Mouse (Mus musculus) hindbrain, embryonic 11.5 days (tissue): ENCODE measurements around the gene Kptn. TPM values are rescaled to one million over a fixed set of nuclear protein-coding genes. Genes with fewer than 3 reads are reported as not detected.

Experiments
- ATAC-seq: fragments of 200-750 bp; cut with Nextera tagmentation; 2 replicates; pipeline ENCODE4 v1.8.0; 2017; ENCODE audit warnings: mild to moderate bottlenecking, moderate TSS enrichment, moderate library complexity; ENCODE audit not compliant: low FRiP score
- DNase-seq: peaks from one replicate; pipeline ENCODE4 v3.0.0-alpha.2; 2015; ENCODE audit warnings: low spot score
- H3K27ac ChIP-seq: fragments of 300-500 bp; sonication (generic); 2 replicates; pipeline ENCODE4 v1.5.1; 2014; ENCODE audit warnings: mild to moderate bottlenecking, low read depth, low read length
- H3K27me3 ChIP-seq: fragments of 300-500 bp; sonication (generic); 2 replicates; pipeline ENCODE4 v1.6.1; 2014; ENCODE audit warnings: mild to moderate bottlenecking, low read length, moderate library complexity, mixed read lengths; ENCODE audit not compliant: control insufficient read depth, insufficient read depth
- H3K36me3 ChIP-seq: fragments of 300-500 bp; sonication (generic); 2 replicates; pipeline ENCODE4 v1.6.1; 2014; ENCODE audit warnings: mild to moderate bottlenecking, low read length, moderate library complexity, mixed read lengths; ENCODE audit not compliant: control insufficient read depth, insufficient read depth
- H3K4me1 ChIP-seq: fragments of 300-500 bp; sonication (generic); replicated peaks from 2 replicates; pipeline ENCODE4 v1.6.1; 2014; ENCODE audit warnings: low read length, mixed read lengths; ENCODE audit not compliant: control insufficient read depth, insufficient read depth
- H3K4me2 ChIP-seq: fragments of 300-500 bp; sonication (generic); replicated peaks from 2 replicates; pipeline ENCODE4 v1.6.1; 2014; ENCODE audit warnings: mild to moderate bottlenecking, low read depth, low read length
- H3K4me3 ChIP-seq: fragments of 300-500 bp; sonication (generic); 2 replicates; pipeline ENCODE4 v1.5.1; 2014; ENCODE audit warnings: low read depth, low read length
- H3K9ac ChIP-seq: fragments of 300-500 bp; sonication (generic); 2 replicates; pipeline ENCODE4 v1.6.1; 2014; ENCODE audit warnings: low read depth, low read length
- H3K9me3 ChIP-seq: fragments of 300-500 bp; sonication (generic); 2 replicates; pipeline ENCODE4 v1.6.1; 2016; ENCODE audit warnings: low read length; ENCODE audit not compliant: control insufficient read depth
- WGBS: fragments of 180-500 bp; shearing (Covaris S2); extraction: QIAGEN DNeasy Blood & Tissue Kit; methylation state at CpG from one replicate; pipeline ENCODE4 v1.1.7; 2014; 5-methylcytosine and 5-hydroxymethylcytosine counted together
- polyA plus RNA-seq: library from polyadenylated mRNA; unstranded; fragments of >200 nt; fragmentation: Nextera tagmentation; extraction: Ambion mirVana; gene quantifications from 2 replicates; pipeline ENCODE4 v1.2.1, GENCODE M21; 2014

Gene Kptn
- polyA plus RNA-seq, 1 experiment from 2014 or later: 21.7 TPM

GRCm38 (mm10) chr7:16147643-16148042 lies 27.9 kb downstream of the Kptn start:
- Histone ChIP-seq H3K9ac (no peak overlapping the region), H3K4me3 (no peak overlapping the region), H3K36me3 (no peaks in the 10 kb centered on the region), H3K27me3 (no peaks in the 10 kb centered on the region), H3K9me3 (no peaks in the 10 kb centered on the region), H3K27ac (no peak overlapping the region), H3K4me2 (no peak overlapping the region), H3K4me1 (peaks cover 2% of the 10 kb centered on the region; the same call in 1 of the 2 replicates)
- 15% methylated on average over 15 of the region's 15 CpGs for WGBS
- DNase-seq (peak; percentile 78), ATAC-seq (no peak)

DNA sequence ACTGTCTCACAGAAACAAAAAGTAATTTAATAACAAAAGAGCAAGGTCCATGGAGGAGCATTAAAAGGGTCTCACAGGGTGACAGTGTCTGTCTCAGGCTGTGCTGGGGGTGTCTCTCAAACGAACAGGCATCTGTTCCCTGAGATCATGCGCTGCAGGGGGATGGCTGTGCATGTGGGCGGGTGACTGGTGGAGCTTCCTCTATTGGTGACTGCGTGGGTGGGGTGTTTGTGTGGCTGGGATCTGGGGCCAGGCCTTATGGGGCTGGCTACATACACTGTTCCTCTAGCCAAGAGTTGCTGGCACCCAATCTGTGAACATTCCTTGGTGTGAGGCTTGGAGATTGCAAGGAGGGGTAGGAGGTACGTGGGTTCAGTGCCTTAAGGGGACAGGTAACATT lies 29.5 kb downstream of the Kptn start:
- no peak overlapping the region for H3K9ac ChIP-seq

DNA sequence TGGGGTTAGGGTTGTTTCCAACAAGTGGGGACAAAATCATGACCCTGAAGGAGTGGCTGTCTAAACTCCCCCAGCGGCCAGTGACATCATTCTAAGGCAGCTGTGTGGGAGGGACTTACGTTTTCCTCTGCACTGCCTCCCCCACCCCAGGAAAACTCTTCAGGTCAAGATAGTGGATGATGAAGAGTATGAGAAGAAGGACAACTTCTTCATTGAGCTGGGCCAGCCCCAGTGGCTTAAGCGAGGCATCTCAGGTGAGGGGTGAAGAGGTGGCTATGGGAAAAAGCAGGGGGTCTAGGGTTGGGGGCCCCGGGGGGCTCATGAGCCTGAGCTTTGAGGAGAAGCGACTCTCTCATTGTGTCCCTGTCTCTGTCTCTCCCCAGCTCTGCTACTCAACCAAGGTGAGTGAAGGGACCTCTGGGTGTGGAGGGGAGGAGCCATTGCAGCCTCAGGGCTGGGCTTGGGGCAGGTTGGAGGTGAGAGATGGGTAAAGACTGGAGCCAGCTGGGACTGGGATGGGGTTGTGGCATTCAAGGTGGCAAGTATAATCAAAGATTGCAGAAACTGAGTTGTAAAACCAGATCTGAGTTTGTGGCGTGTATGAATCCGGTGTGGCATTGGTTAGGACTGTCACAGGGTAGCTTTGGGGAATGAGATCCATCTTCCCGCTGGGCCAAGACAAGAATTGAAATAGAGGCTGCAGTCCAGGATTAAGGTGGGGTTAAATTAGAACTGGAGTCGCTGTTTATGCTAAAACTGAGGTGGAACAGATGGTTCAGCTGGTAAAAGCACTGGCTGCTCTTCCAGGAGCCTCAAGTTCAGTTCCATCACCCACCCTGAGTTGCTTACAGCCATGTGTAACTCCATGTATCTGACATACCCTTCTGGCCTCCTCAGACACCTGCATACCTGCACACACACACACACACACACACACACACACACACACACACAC lies 30.8 kb downstream of the Kptn start:
- no peak overlapping the region for H3K9ac ChIP-seq
- WGBS: 75% methylated on average over 9 of the region's 9 CpGs
- H3K4me1 ChIP-seq: peaks cover 2% of the 10 kb centered on the region; the same call in 1 of the 2 replicates
- H3K4me3 ChIP-seq: no peak overlapping the region
- H3K36me3 ChIP-seq: no peaks in the 10 kb centered on the region
- ATAC-seq (no peak), DNase-seq (no peak)
- H3K4me2 ChIP-seq: no peak overlapping the region
- H3K9me3 ChIP-seq: no peaks in the 10 kb centered on the region
- no peaks in the 10 kb centered on the region for H3K27me3 ChIP-seq
- H3K27ac ChIP-seq: no peak overlapping the region

More for the DNA sequence above, 29.5 kb downstream of the Kptn start:
- WGBS: 64% methylated on average over 5 of the region's 5 CpGs
- Histone ChIP-seq H3K4me1 (peaks cover 2% of the 10 kb centered on the region; the same call in 1 of the 2 replicates), H3K27me3 (no peaks in the 10 kb centered on the region), H3K9me3 (no peaks in the 10 kb centered on the region), H3K4me2 (no peak overlapping the region), H3K27ac (no peak overlapping the region), H3K4me3 (no peak overlapping the region), H3K36me3 (no peaks in the 10 kb centered on the region)
- ATAC-seq (no peak), DNase-seq (no peak)

- ATAC-seq (peak; percentile 84), DNase-seq (peak; percentile 82)
- Histone ChIP-seq H3K4me2 (no peak overlapping the region), H3K27me3 (peaks cover 4% of the 10 kb centered on the region; the same call in 1 of the 2 replicates), H3K4me3 (no peak overlapping the region), H3K27ac (no peak overlapping the region), H3K4me1 (no peaks in the 10 kb centered on the region; the same call in 1 of the 2 replicates), H3K9ac (no peak overlapping the region), H3K9me3 (no peaks in the 10 kb centered on the region), H3K36me3 (no peaks in the 10 kb centered on the region)
- WGBS: 19% methylated on average over 10 of the region's 10 CpGs
These were observed 33.8 kb downstream of the Kptn start for GRCm38 (mm10) chr7:16153522-16153921.

GRCm38 (mm10) chr7:16155132-16155872 lies 35.6 kb downstream of the Kptn start:
- no peak for DNase-seq
- Histone ChIP-seq H3K4me2 (no peak overlapping the region), H3K4me1 (peaks cover 2% of the 10 kb centered on the region; the same call in 1 of the 2 replicates), H3K36me3 (no peaks in the 10 kb centered on the region), H3K27ac (no peak overlapping the region), H3K9ac (no peak overlapping the region), H3K27me3 (peaks cover 12% of the 10 kb centered on the region), H3K4me3 (no peak overlapping the region), H3K9me3 (no peaks in the 10 kb centered on the region)
- ATAC-seq: no peak
- WGBS: 84% methylated on average over 9 of the region's 9 CpGs

GRCm38 (mm10) chr7:16156105-16156714 lies 36.5 kb downstream of the Kptn start:
- peaks cover 2% of the 10 kb centered on the region; the same call in 1 of the 2 replicates for H3K4me1 ChIP-seq
- H3K9ac ChIP-seq: no peak overlapping the region
- no peaks in the 10 kb centered on the region for H3K36me3 ChIP-seq
- no peaks in the 10 kb centered on the region for H3K9me3 ChIP-seq
- peaks cover 12% of the 10 kb centered on the region for H3K27me3 ChIP-seq
- 83% methylated on average over 8 of the region's 8 CpGs for WGBS
- no peak overlapping the region for H3K4me2 ChIP-seq
- DNase-seq (no peak), ATAC-seq (no peak)
- no peak overlapping the region for H3K4me3 ChIP-seq
- H3K27ac ChIP-seq: no peak overlapping the region

DNA sequence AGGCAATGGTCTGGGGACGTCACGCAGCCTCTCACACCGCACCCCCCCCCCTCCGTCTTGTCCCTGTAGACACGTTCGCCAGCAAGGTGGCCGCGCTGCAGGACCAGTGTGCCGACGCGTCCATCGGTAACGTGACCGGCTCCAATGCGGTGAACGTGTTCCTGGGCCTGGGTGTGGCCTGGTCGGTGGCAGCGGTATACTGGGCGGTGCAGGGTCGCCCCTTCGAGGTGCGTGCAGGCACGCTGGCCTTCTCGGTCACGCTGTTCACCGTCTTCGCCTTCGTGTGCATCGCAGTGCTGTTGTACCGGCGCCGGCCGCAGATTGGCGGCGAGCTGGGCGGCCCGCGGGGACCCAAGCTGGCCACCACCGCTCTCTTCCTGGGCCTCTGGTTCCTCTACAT lies 39.0 kb downstream of the Kptn start:
- DNase-seq (peak; percentile 26), ATAC-seq (peak; percentile 39)
- no peaks in the 10 kb centered on the region for H3K9me3 ChIP-seq
- 13% methylated on average over 39 of the region's 39 CpGs for WGBS
- H3K9ac ChIP-seq: peak overlapping the region; percentile 31; the same call in 1 of the 2 replicates
- H3K27me3 ChIP-seq: peaks cover 12% of the 10 kb centered on the region
- H3K27ac ChIP-seq: no peak overlapping the region
- peaks cover 2% of the 10 kb centered on the region; the same call in 1 of the 2 replicates for H3K4me1 ChIP-seq
- H3K36me3 ChIP-seq: no peaks in the 10 kb centered on the region
- peak overlapping the region; percentile 25; the same call in 1 of the 2 replicates for H3K4me2 ChIP-seq
- H3K4me3 ChIP-seq: no peak overlapping the region; the same call in 1 of the 2 replicates

- Histone ChIP-seq H3K9me3 (no peaks in the 10 kb centered on the region), H3K27ac (no peak overlapping the region), H3K4me1 (peaks cover 2% of the 10 kb centered on the region; the same call in 1 of the 2 replicates), H3K36me3 (no peaks in the 10 kb centered on the region), H3K9ac (no peak overlapping the region), H3K4me2 (no peak overlapping the region), H3K4me3 (no peak overlapping the region), H3K27me3 (peaks cover 12% of the 10 kb centered on the region)
- WGBS: 55% methylated on average over 3 of the region's 3 CpGs
- DNase-seq: peak; percentile 24
- no peak for ATAC-seq
These were observed 41.0 kb downstream of the Kptn start for GRCm38 (mm10) chr7:16160702-16161101.
